Mouse (Mus musculus): ENCODE measurements around the gene Sgms1. TPM values are rescaled to one million over a fixed set of nuclear protein-coding genes. Genes with fewer than 3 reads are reported as not detected.
"Not testable (repeated sequence)": the region's sequence is repeated elsewhere in the genome, so short reads cannot be mapped to it uniquely, and the experiment has no call there.

Sgms1 gene
- polyA plus RNA-seq, 1 experiment from 2014 or later = 26.2 TPM

- in situ Hi-C loops (cut with MboI; ENCODE audit: low pct_unique_long_range_greater_than_20kb) = loop anchor here (25.0 kb wide), 1 partner anchor 527 kb away; no protein-coding TSS in a partner anchor
- ATAC-seq = no peak
- H3K27me3 ChIP-seq = no peaks in the 10 kb centered on the region
- POLR2A ChIA-PET = no interaction called here
- no peak for DNase-seq (ENCODE audit: low read depth, low spot score)
- CTCF ChIA-PET = interaction anchor here (0.9 kb wide), 1 partner anchor 227 kb away, joined by 3 read pairs; no protein-coding TSS in a partner anchor
- TF ChIP-seq CTCF (IDR thresholded peaks at IDR 0.05) = no peak
Observed at GRCm38 (mm10) chr19:32159944-32160343, 229.6 kb downstream of the Sgms1 start.

GRCm38 (mm10) chr19:32159168-32159567, 230.3 kb downstream of the Sgms1 start:
- CTCF ChIA-PET = interaction anchor here (1.7 to 2.2 kb wide), 2 partner anchors 10 kb away, joined by 5 to 7 read pairs; no protein-coding TSS in a partner anchor

GRCm38 (mm10) chr19:32157045-32157444, 232.5 kb downstream of the Sgms1 start:
- TF ChIP-seq CTCF (IDR thresholded peaks at IDR 0.05) = no peak
- in situ Hi-C loops (cut with MboI; ENCODE audit: low pct_unique_long_range_greater_than_20kb) = loop anchor here (25.0 kb wide), 1 partner anchor 530 kb away; no protein-coding TSS in a partner anchor
- ChIA-PET CTCF (no interaction called here), POLR2A (no interaction called here)
- DNase-seq (ENCODE audit: low read depth, low spot score) = no peak
- H3K27me3 ChIP-seq = no peaks in the 10 kb centered on the region
- ATAC-seq = no peak

More at GRCm38 (mm10) chr19:32159168-32159567, 230.3 kb downstream of the Sgms1 start:
- no peak for DNase-seq (ENCODE audit: low read depth, low spot score)
- ATAC-seq = no peak
- H3K27me3 ChIP-seq = no peaks in the 10 kb centered on the region
- no peak for TF ChIP-seq CTCF (IDR thresholded peaks at IDR 0.05)
- POLR2A ChIA-PET = no interaction called here
- in situ Hi-C loops (cut with MboI; ENCODE audit: low pct_unique_long_range_greater_than_20kb) = loop anchor here (25.0 kb wide), 1 partner anchor 528 kb away; no protein-coding TSS in a partner anchor

GRCm38 (mm10) chr19:32152529-32152928, 237.0 kb downstream of the Sgms1 start:
- in situ Hi-C loops (cut with MboI; ENCODE audit: low pct_unique_long_range_greater_than_20kb) = loop anchor here (25.0 kb wide), 1 partner anchor 535 kb away; no protein-coding TSS in a partner anchor
- CTCF ChIA-PET = interaction anchor here (1.3 kb wide), 2 partner anchors 16 to 22 kb away, joined by 3 read pairs; no protein-coding TSS in a partner anchor
- H3K27me3 ChIP-seq = no peaks in the 10 kb centered on the region
- no peak for TF ChIP-seq CTCF (IDR thresholded peaks at IDR 0.05)
- POLR2A ChIA-PET = interaction anchor here (0.6 to 0.7 kb wide), 2 partner anchors 15 to 41 kb away, joined by 3 read pairs; no protein-coding TSS in a partner anchor
- ATAC-seq (no peak), DNase-seq (ENCODE audit: low read depth, low spot score) (no peak)

GRCm38 (mm10) chr19:32148710-32149109, 240.8 kb downstream of the Sgms1 start:
- no peak for DNase-seq (ENCODE audit: low read depth, low spot score)
- ChIA-PET POLR2A (interaction anchor here (0.5 kb wide), 1 partner anchor 10 kb away, joined by 3 read pairs; no protein-coding TSS in a partner anchor), CTCF (interaction anchor here (1.4 to 1.9 kb wide), 2 partner anchors 10 to 21 kb away, joined by 3 to 5 read pairs; no protein-coding TSS in a partner anchor)
- no peaks in the 10 kb centered on the region for H3K27me3 ChIP-seq
- no peak for TF ChIP-seq CTCF (IDR thresholded peaks at IDR 0.05)
- in situ Hi-C loops (cut with MboI; ENCODE audit: low pct_unique_long_range_greater_than_20kb) = no loop called here
- no peak for ATAC-seq

- CTCF ChIA-PET = interaction anchor here (1.0 to 1.9 kb wide), 2 partner anchors 14 to 37 kb away, joined by 3 to 4 read pairs; no protein-coding TSS in a partner anchor
- in situ Hi-C loops (cut with MboI; ENCODE audit: low pct_unique_long_range_greater_than_20kb) = no loop called here
- ATAC-seq = no peak
- no peaks in the 10 kb centered on the region for H3K27me3 ChIP-seq
- POLR2A ChIA-PET = no interaction called here
- no peak for TF ChIP-seq CTCF (IDR thresholded peaks at IDR 0.05)
- no peak for DNase-seq (ENCODE audit: low read depth, low spot score)
Observed at GRCm38 (mm10) chr19:32142383-32142782, 247.1 kb downstream of the Sgms1 start.

GRCm38 (mm10) chr19:32138361-32139088, 251.0 kb downstream of the Sgms1 start:
- in situ Hi-C loops (cut with MboI; ENCODE audit: low pct_unique_long_range_greater_than_20kb) = no loop called here
- no peak for TF ChIP-seq CTCF (IDR thresholded peaks at IDR 0.05)
- ATAC-seq = no peak
- H3K27me3 ChIP-seq = no peaks in the 10 kb centered on the region
- ChIA-PET POLR2A (interaction anchor here (0.7 to 0.8 kb wide), 2 partner anchors 11 to 13 kb away, joined by 3 read pairs; no protein-coding TSS in a partner anchor), CTCF (interaction anchor here (1.2 to 1.7 kb wide), 2 partner anchors 9 to 31 kb away, joined by 3 read pairs; no protein-coding TSS in a partner anchor)
- DNase-seq (ENCODE audit: low read depth, low spot score) = no peak

GRCm38 (mm10) chr19:32137904-32138303, 251.6 kb downstream of the Sgms1 start:
- no peak for DNase-seq (ENCODE audit: low read depth, low spot score)
- ChIA-PET CTCF (interaction anchor here (2.1 kb wide), 1 partner anchor 32 kb away, joined by 8 read pairs; no protein-coding TSS in a partner anchor), POLR2A (interaction anchor here (0.8 kb wide), 1 partner anchor 14 kb away, joined by 3 read pairs; no protein-coding TSS in a partner anchor)
- TF ChIP-seq CTCF (IDR thresholded peaks at IDR 0.05) = no peak
- H3K27me3 ChIP-seq = no peaks in the 10 kb centered on the region
- no peak for ATAC-seq
- in situ Hi-C loops (cut with MboI; ENCODE audit: low pct_unique_long_range_greater_than_20kb) = no loop called here

GRCm38 (mm10) chr19:32136888-32137625, 252.5 kb downstream of the Sgms1 start:
- CTCF ChIA-PET = interaction anchor here (2.1 kb wide), 1 partner anchor 33 kb away, joined by 8 read pairs; no protein-coding TSS in a partner anchor
- no peaks in the 10 kb centered on the region for H3K27me3 ChIP-seq
- POLR2A ChIA-PET = no interaction called here
- DNase-seq (ENCODE audit: low read depth, low spot score) (no peak), ATAC-seq (no peak)
- in situ Hi-C loops (cut with MboI; ENCODE audit: low pct_unique_long_range_greater_than_20kb) = no loop called here
- TF ChIP-seq CTCF (IDR thresholded peaks at IDR 0.05) = no peak

- in situ Hi-C loops (cut with MboI; ENCODE audit: low pct_unique_long_range_greater_than_20kb); CTCF ChIA-PET; POLR2A ChIA-PET; H3K27me3 ChIP-seq; ATAC-seq; DNase-seq (ENCODE audit: low read depth, low spot score): not testable (repeated sequence)
Observed at GRCm38 (mm10) chr19:32131707-32132488, 257.6 kb downstream of the Sgms1 start.

Data from Patski (cell line).